Mouse (Mus musculus) MEL (cell line): ENCODE measurements around the gene Cpsf2. TPM values are rescaled to one million over a fixed set of nuclear protein-coding genes. Genes with fewer than 3 reads are reported as not detected.

Experiments
- DNase-seq: peaks from one replicate; pipeline ENCODE4 v3.0.0; 2011; ENCODE audit warnings: low read depth, low spot score
- H3K27ac ChIP-seq: 2 replicates; pipeline ENCODE4 v1.5.1; 2012; ENCODE audit warnings: low read depth, mild to moderate bottlenecking, control low read depth, low read length, moderate library complexity; ENCODE audit not compliant: control insufficient read depth
- H3K27me3 ChIP-seq, 2 experiments: fragments of 150-350 bp in 1 of 2; sonication (generic) in 1 of 2; 2 replicates each; pipeline ENCODE4 v1.6.1; 2012; ENCODE audit warnings: low read length in 2 of 2, mild to moderate bottlenecking in 2 of 2, improper control_type of control experiment in 1 of 2, moderate library complexity in 1 of 2; ENCODE audit not compliant: insufficient read depth in 2 of 2, control insufficient read depth in 1 of 2
- H3K36me3 ChIP-seq, 2 experiments: 2 replicates each; pipeline ENCODE4 v1.6.1; 2012 to 2014; ENCODE audit warnings: low read length in 2 of 2, improper control_type of control experiment in 1 of 2, inconsistent platforms in 1 of 2, mild to moderate bottlenecking in 1 of 2; ENCODE audit not compliant: insufficient read depth in 2 of 2, control insufficient read depth in 1 of 2
- H3K4me1 ChIP-seq, 2 experiments: fragments of 150-350 bp in 1 of 2; sonication (generic) in 1 of 2; 2 replicates each; pipeline ENCODE4 v1.6.1; 2012; ENCODE audit warnings: low read length in 2 of 2, improper control_type of control experiment in 1 of 2, mild to moderate bottlenecking in 1 of 2; ENCODE audit not compliant: insufficient read depth in 2 of 2, control insufficient read depth in 1 of 2
- H3K4me3 ChIP-seq, 2 experiments: fragments of 150-350 bp in 1 of 2; sonication (generic) in 1 of 2; 2 replicates each; pipeline ENCODE4 v1.5.1; 2012; ENCODE audit warnings: low read depth in 2 of 2, low read length in 2 of 2, mild to moderate bottlenecking in 2 of 2, moderate library complexity in 2 of 2, control low read depth in 1 of 2, improper control_type of control experiment in 1 of 2; ENCODE audit not compliant: control insufficient read depth in 1 of 2, insufficient read depth in 1 of 2
- H3K79me2 ChIP-seq: 2 replicates; pipeline ENCODE4 v1.6.1; 2012; ENCODE audit warnings: mild to moderate bottlenecking, low read length, moderate library complexity; ENCODE audit not compliant: control insufficient read depth, poor library complexity, insufficient read depth
- H3K9ac ChIP-seq: 2 replicates; pipeline ENCODE4 v1.6.1; 2012; ENCODE audit warnings: low read depth, mild to moderate bottlenecking, control low read depth, low read length, moderate library complexity; ENCODE audit not compliant: control insufficient read depth, poor library complexity, severe bottlenecking
- H3K9me3 ChIP-seq: fragments of 150-350 bp; sonication (generic); replicated peaks from 2 replicates; pipeline ENCODE4 v1.6.1; 2012; ENCODE audit warnings: mild to moderate bottlenecking, low read length, improper control_type of control experiment, moderate library complexity; ENCODE audit not compliant: insufficient read depth
- BHLHE40 ChIP-seq: IDR thresholded peaks from 2 replicates; pipeline ENCODE4 v1.6.1; 2012; ENCODE audit warnings: low read depth, mild to moderate bottlenecking, inconsistent platforms, low read length, improper control_type of control experiment, borderline replicate concordance
- CHD1 ChIP-seq: IDR thresholded peaks from 2 replicates; pipeline ENCODE4 v1.6.1; 2012; ENCODE audit warnings: low read depth, mild to moderate bottlenecking, inconsistent platforms, low read length, improper control_type of control experiment
- E2F4 ChIP-seq: IDR thresholded peaks from 2 replicates; pipeline ENCODE4 v1.6.1; 2011; ENCODE audit warnings: low read depth, low read length, improper control_type of control experiment, borderline replicate concordance
- ELF1 ChIP-seq: IDR thresholded peaks from 2 replicates; pipeline ENCODE4 v1.6.1; 2014; ENCODE audit warnings: low read depth, mild to moderate bottlenecking, inconsistent platforms, low read length, improper control_type of control experiment, moderate library complexity
- EP300 ChIP-seq, 2 experiments: IDR thresholded peaks; 2 replicates each; pipeline ENCODE4 v1.6.1; 2011; ENCODE audit warnings: improper control_type of control experiment in 2 of 2, low read length in 2 of 2, low read depth in 1 of 2, mild to moderate bottlenecking in 1 of 2
- GATA1 ChIP-seq: IDR thresholded peaks from 2 replicates; pipeline ENCODE4 v1.6.1; 2011; ENCODE audit warnings: low read depth, low read length, improper control_type of control experiment
- HCFC1 ChIP-seq: IDR thresholded peaks from 2 replicates; pipeline ENCODE4 v1.6.1; 2012; ENCODE audit warnings: low read depth, mild to moderate bottlenecking, inconsistent platforms, low read length, improper control_type of control experiment, moderate library complexity
- MAFK ChIP-seq: IDR thresholded peaks from 2 replicates; pipeline ENCODE4 v1.6.1; 2011; ENCODE audit warnings: low read depth, mild to moderate bottlenecking, low read length, improper control_type of control experiment, borderline replicate concordance
- MEF2A ChIP-seq: IDR thresholded peaks from 2 replicates; pipeline ENCODE4 v1.6.1; 2014; ENCODE audit warnings: low read depth, mild to moderate bottlenecking, inconsistent platforms, low read length, improper control_type of control experiment; ENCODE audit not compliant: poor library complexity, insufficient replicate concordance, severe bottlenecking; ENCODE audit errors: extremely low read depth
- MYB ChIP-seq: IDR thresholded peaks from 2 replicates; pipeline ENCODE4 v1.6.1; 2011; ENCODE audit warnings: mild to moderate bottlenecking, low read depth, low read length, improper control_type of control experiment
- MYC ChIP-seq: IDR thresholded peaks from 2 replicates; pipeline ENCODE4 v1.6.1; 2011; ENCODE audit warnings: low read depth, mild to moderate bottlenecking, low read length, improper control_type of control experiment, moderate library complexity
- NELFE ChIP-seq: IDR thresholded peaks from 2 replicates; pipeline ENCODE4 v1.6.1; 2011; ENCODE audit warnings: low read depth, low read length, improper control_type of control experiment
- NRF1 ChIP-seq: IDR thresholded peaks from 2 replicates; pipeline ENCODE4 v1.6.1; 2014; ENCODE audit warnings: low read depth, mild to moderate bottlenecking, inconsistent platforms, low read length, improper control_type of control experiment, moderate library complexity; ENCODE audit not compliant: poor library complexity, insufficient read depth, severe bottlenecking
- POLR2A ChIP-seq, 2 experiments: IDR thresholded peaks; 2 replicates each; pipeline ENCODE4 v1.6.1; 2011 to 2012; ENCODE audit warnings: low read length in 2 of 2, mild to moderate bottlenecking in 2 of 2, control low read depth in 1 of 2, improper control_type of control experiment in 1 of 2, low read depth in 1 of 2, moderate library complexity in 1 of 2; ENCODE audit not compliant: control insufficient read depth in 1 of 2, insufficient read depth in 1 of 2, poor library complexity in 1 of 2
- POLR2AphosphoS5 ChIP-seq: IDR thresholded peaks from 2 replicates; pipeline ENCODE4 v1.6.1; 2012; ENCODE audit warnings: low read depth, borderline replicate concordance, mild to moderate bottlenecking, inconsistent platforms, low read length, moderate library complexity, mixed read lengths
- RAD21 ChIP-seq: IDR thresholded peaks from 2 replicates; pipeline ENCODE4 v1.6.1; 2011; ENCODE audit warnings: mild to moderate bottlenecking, low read depth, low read length, improper control_type of control experiment
- RCOR1 ChIP-seq: IDR thresholded peaks from 2 replicates; pipeline ENCODE4 v1.6.1; 2012; ENCODE audit warnings: low read depth, mild to moderate bottlenecking, inconsistent platforms, low read length, improper control_type of control experiment
- SIN3A ChIP-seq: IDR thresholded peaks from 2 replicates; pipeline ENCODE4 v1.6.1; 2012; ENCODE audit warnings: low read length, improper control_type of control experiment, inconsistent platforms
- SMC3 ChIP-seq: IDR thresholded peaks from 2 replicates; pipeline ENCODE4 v1.6.1; 2011; ENCODE audit warnings: low read depth, low read length, improper control_type of control experiment
- TAL1 ChIP-seq: IDR thresholded peaks from 2 replicates; pipeline ENCODE4 v1.6.1; 2012; ENCODE audit warnings: mild to moderate bottlenecking, inconsistent platforms, low read length, moderate library complexity, mixed read lengths
- TBP ChIP-seq: IDR thresholded peaks from 2 replicates; pipeline ENCODE4 v1.8.0; 2011; ENCODE audit warnings: low read depth, low read length, improper control_type of control experiment
- TCF12 ChIP-seq: IDR thresholded peaks from 2 replicates; pipeline ENCODE4 v1.6.1; 2014; ENCODE audit warnings: low read depth, mild to moderate bottlenecking, inconsistent platforms, low read length, improper control_type of control experiment, moderate library complexity
- USF2 ChIP-seq, 2 experiments: IDR thresholded peaks; 2 replicates each; pipeline ENCODE4 v1.6.1; 2011 to 2012; ENCODE audit warnings: improper control_type of control experiment in 2 of 2, low read length in 2 of 2, borderline replicate concordance in 1 of 2, inconsistent platforms in 1 of 2, low read depth in 1 of 2, mild to moderate bottlenecking in 1 of 2; ENCODE audit not compliant: insufficient read depth in 1 of 2
- ZC3H11A ChIP-seq: IDR thresholded peaks from 2 replicates; pipeline ENCODE4 v1.6.1; 2012; ENCODE audit warnings: low read depth, mild to moderate bottlenecking, inconsistent platforms, low read length, improper control_type of control experiment
- ZNF384 ChIP-seq: IDR thresholded peaks from 2 replicates; pipeline ENCODE4 v1.6.1; 2012; ENCODE audit warnings: low read depth, mild to moderate bottlenecking, inconsistent platforms, low read length, improper control_type of control experiment
- polyA plus RNA-seq, 2 experiments: library from polyadenylated mRNA; stranded (reverse) in 1 of 2; unstranded in 1 of 2; fragments of >175 nt in 1 of 2; fragments of >200 nt in 1 of 2; gene quantifications; 2 replicates each; pipeline versions ENCODE4 v1.2.1 to v1.2.4; 2012; ENCODE audit warnings: low replicate concordance in 2 of 2, low read depth in 1 of 2; ENCODE audit not compliant: insufficient read length in 2 of 2, insufficient read depth in 1 of 2, missing spikeins in 1 of 2
- total RNA-seq: library from RNA; depleted of rRNA; stranded (reverse); fragments of 300-350 nt; gene quantifications from 2 replicates; pipeline ENCODE4 v1.2.3, GENCODE M21; 2012

The Cpsf2 gene
- total and polyA plus RNA-seq, 3 experiments = 52.1 to 109 (median 56.9) TPM

DNA sequence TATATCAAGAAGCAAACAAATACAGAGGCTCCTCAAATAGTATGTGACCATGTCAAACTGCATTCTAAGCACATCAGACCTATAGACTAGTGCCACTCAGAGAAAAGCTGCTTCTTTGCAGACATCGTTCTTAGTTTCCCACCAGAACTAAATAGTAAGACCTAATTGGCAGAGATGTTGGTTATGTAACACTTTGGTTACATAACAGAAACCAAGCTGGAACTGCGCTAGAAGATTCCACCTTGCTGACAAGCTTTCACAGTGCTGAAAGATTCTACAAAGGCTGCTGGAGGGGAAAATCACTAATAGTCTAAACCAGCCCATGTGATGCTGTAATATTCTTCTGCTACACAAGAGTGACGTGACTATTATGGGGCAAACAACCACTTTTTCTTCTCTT is 40.6 kb upstream of the Cpsf2 start:
- Histone ChIP-seq H3K79me2 (no peaks in the 10 kb centered on the region), H3K36me3 (peaks cover 0 to 34% of the 10 kb centered on the region in 2 experiments; a peak in 2 of 4 replicates), H3K27me3 (no peaks in the 10 kb centered on the region), H3K9ac (no peak overlapping the region), H3K4me1 (no peaks in the 10 kb centered on the region), H3K27ac (no peak overlapping the region), H3K9me3 (no peaks in the 10 kb centered on the region), H3K4me3 (no peak overlapping the region)
- DNase-seq = no peak
- no peak for TF ChIP-seq TCF12
- TF ChIP-seq TBP = no peak
- no peak for TF ChIP-seq ZC3H11A
- TF ChIP-seq POLR2AphosphoS5 = no peak
- no peak for TF ChIP-seq MEF2A
- no peak for TF ChIP-seq HCFC1
- TF ChIP-seq CHD1 = no peak
- TF ChIP-seq RCOR1 = no peak
- no peak for TF ChIP-seq MYC
- TF ChIP-seq NRF1 = no peak
- TF ChIP-seq POLR2A (IDR thresholded peaks at IDR 0.05; ENCODE audit: control insufficient read depth in 1 of 2, insufficient read depth in 1 of 2, low read depth in 1 of 2, low read length in 2 of 2, poor library complexity in 1 of 2) = no peak
- no peak for TF ChIP-seq MYB
- no peak for TF ChIP-seq USF2 (IDR thresholded peaks at IDR 0.05; ENCODE audit: borderline replicate concordance in 1 of 2, insufficient read depth in 1 of 2, low read depth in 1 of 2, low read length in 2 of 2)
- no peak for TF ChIP-seq ELF1
- no peak for TF ChIP-seq BHLHE40
- no peak for TF ChIP-seq SMC3
- no peak for TF ChIP-seq NELFE
- no peak for TF ChIP-seq SIN3A
- TF ChIP-seq ZNF384 = no peak
- TF ChIP-seq, all 39 proteins: peak for 0

DNA sequence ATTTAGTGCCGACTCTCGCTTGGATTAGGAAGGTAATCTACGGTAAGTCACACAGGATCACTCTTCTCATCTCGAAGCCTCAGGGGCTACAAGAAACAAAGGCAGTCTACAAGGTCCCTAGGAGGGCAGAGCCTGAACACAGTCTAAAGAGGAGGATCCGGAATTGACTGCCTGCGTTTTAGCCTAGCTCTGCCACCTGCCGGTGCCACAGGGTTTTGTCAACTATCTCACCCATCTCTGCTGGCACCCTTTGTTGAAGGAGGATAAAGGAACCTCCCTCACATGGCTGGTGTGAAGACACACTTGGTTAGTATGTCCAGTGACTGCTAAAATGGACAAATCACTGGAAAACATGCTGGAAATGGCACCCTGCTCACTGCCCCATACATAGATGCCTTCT is 38.2 kb upstream of the Cpsf2 start:
- DNase-seq = no peak
- Histone ChIP-seq H3K4me1 (no peaks in the 10 kb centered on the region), H3K36me3 (peaks cover 0 to 44% of the 10 kb centered on the region in 2 experiments; a peak in 2 of 4 replicates), H3K27ac (no peak overlapping the region), H3K27me3 (no peaks in the 10 kb centered on the region), H3K79me2 (no peaks in the 10 kb centered on the region), H3K9me3 (no peaks in the 10 kb centered on the region), H3K4me3 (no peak overlapping the region), H3K9ac (no peak overlapping the region)
- TF ChIP-seq RAD21 = no peak
- no peak for TF ChIP-seq EP300 (IDR thresholded peaks at IDR 0.05; ENCODE audit: low read depth in 1 of 2, low read length in 2 of 2)
- no peak for TF ChIP-seq GATA1
- no peak for TF ChIP-seq TAL1
- no peak for TF ChIP-seq MAFK
- TF ChIP-seq MYB = no peak
- no peak for TF ChIP-seq E2F4
